Mouse (Mus musculus) activated CD4-positive, CD25-positive, alpha-beta regulatory T cell, adult 4 months (primary cell): Measurements from ENCODE around the gene Aspm. TPM values are rescaled to one million over a fixed set of nuclear protein-coding genes. Genes with fewer than 3 reads are reported as not detected.
A peak's percentile ranks its signal among the peaks of the same experiment; 100 is the strongest.
"Not testable (repeated sequence)": the region's sequence is repeated elsewhere in the genome, so short reads cannot be mapped to it uniquely, and the experiment has no call there.

Experiments used
- ATAC-seq: one replicate; pipeline ENCODE4 v1.8.0; 2017
- polyA plus RNA-seq, 2 experiments: library from polyadenylated mRNA; unstranded; fragments of 100-300 nt; shearing (Covaris generic); gene quantifications; one replicate each; pipeline ENCODE4 v1.2.1; 2017

The Aspm gene
- 1 to 10 TPM; 2.9 to 4.2 TPM for polyA plus RNA-seq

GRCm38 (mm10) chr1:139454340-139455225 lies at the start of gene Aspm:
Gene Aspm (plus strand): TSS chr1:139454772.
- ATAC-seq = peak; percentile 99

- no peak for ATAC-seq
Observed at GRCm38 (mm10) chr1:139405766-139406165, 48.8 kb upstream of the Aspm start.

- ATAC-seq = no peak
Observed at GRCm38 (mm10) chr1:139407701-139408100, 46.9 kb upstream of the Aspm start.

GRCm38 (mm10) chr1:139412365-139412764 lies 42.2 kb upstream of the Aspm start:
- not testable (repeated sequence) for ATAC-seq

GRCm38 (mm10) chr1:139413465-139413864 lies 41.1 kb upstream of the Aspm start:
- peak; percentile 93 for ATAC-seq

- peak; percentile 4 for ATAC-seq
Observed at GRCm38 (mm10) chr1:139421521-139421874, 33.1 kb upstream of the Aspm start.

GRCm38 (mm10) chr1:139421875-139422791 lies 32.4 kb upstream of the Aspm start, which contains the start of gene Zbtb41:
Gene Zbtb41 (plus strand): TSS chr1:139422288.
- peak; percentile 87 for ATAC-seq

- ATAC-seq = peak; percentile 17
Observed at GRCm38 (mm10) chr1:139422941-139423340, 31.6 kb upstream of the Aspm start.

GRCm38 (mm10) chr1:139423931-139424330 lies 30.6 kb upstream of the Aspm start:
- no peak for ATAC-seq

- no peak for ATAC-seq
Observed at GRCm38 (mm10) chr1:139425006-139425405, 29.6 kb upstream of the Aspm start.

- peak; percentile 75 for ATAC-seq
Observed at GRCm38 (mm10) chr1:139438373-139438772, 16.2 kb upstream of the Aspm start.

GRCm38 (mm10) chr1:139443103-139443502 lies 11.5 kb upstream of the Aspm start:
- ATAC-seq = not testable (repeated sequence)

- ATAC-seq = no peak
Observed at GRCm38 (mm10) chr1:139455226-139455869, 776 bp downstream of the Aspm start.

- no peak for ATAC-seq
Observed at GRCm38 (mm10) chr1:139460807-139461206, 6.2 kb downstream of the Aspm start.

- ATAC-seq = no peak
Observed at GRCm38 (mm10) chr1:139465936-139466335, 11.4 kb downstream of the Aspm start.

GRCm38 (mm10) chr1:139478898-139479297 lies 24.3 kb downstream of the Aspm start:
- ATAC-seq = no peak

- ATAC-seq = no peak
Observed at GRCm38 (mm10) chr1:139480246-139480645, 25.7 kb downstream of the Aspm start.

- peak; percentile 85 for ATAC-seq
Observed at GRCm38 (mm10) chr1:139481146-139481545, 26.6 kb downstream of the Aspm start.

- ATAC-seq = no peak
Observed at GRCm38 (mm10) chr1:139494630-139495029, 40.1 kb downstream of the Aspm start.

- no peak for ATAC-seq
Observed at GRCm38 (mm10) chr1:139495408-139495807, 40.8 kb downstream of the Aspm start.

GRCm38 (mm10) chr1:139496212-139496611 lies 41.6 kb downstream of the Aspm start:
- ATAC-seq = no peak

GRCm38 (mm10) chr1:139499751-139500150 lies 45.2 kb downstream of the Aspm start:
- no peak for ATAC-seq
